Mouse (Mus musculus): ENCODE measurements around the gene Rin2.

DNA sequence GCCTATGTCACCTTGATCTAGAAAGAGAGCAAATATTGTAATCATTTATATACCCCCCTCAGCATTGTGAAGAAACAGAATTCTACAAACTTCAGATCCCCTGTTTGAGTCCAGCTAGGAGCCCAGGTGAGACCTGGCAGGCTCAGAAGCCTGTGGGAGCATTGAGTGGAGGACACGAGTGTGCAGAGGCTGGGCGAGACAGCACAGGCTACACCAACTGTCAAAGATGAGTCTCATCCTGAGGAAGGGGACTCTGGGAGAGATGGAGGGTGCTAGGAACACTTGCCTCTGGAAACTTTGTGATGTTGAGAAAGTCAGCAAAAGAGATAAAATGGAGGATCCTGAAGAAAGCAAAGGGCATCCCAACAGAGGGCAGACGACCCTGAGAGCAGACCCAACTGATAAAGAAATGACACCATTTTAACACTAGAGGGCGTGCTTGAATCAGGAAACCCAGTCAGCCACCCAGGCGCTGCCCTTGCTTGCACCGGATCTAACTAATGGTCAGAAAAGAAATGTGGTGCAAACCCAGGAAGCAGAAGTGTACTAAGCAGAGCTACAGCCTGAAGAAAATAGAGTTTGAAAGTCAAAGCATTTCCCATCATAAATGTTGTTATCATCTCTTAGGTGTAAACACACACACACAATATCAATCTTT lies 24.5 kb downstream of the Rin2 start:
- TF ChIP-seq CTCF (IDR thresholded peaks at IDR 0.05; ENCODE audit: low read depth, low read length) (no peak), TAL1 (conservative IDR thresholded peaks at IDR 0.05; ENCODE audit: low read depth, low read length) (no peak), GATA1 (IDR thresholded peaks at IDR 0.05; ENCODE audit: borderline replicate concordance, low read length) (no peak)

Data from G1E (cell line).